Mouse (Mus musculus) CH12.LX (cell line): ENCODE measurements at regions not wholly inside any gene's neighbourhood (a gene's known extent, or its start where the extent isn't known, plus 50 kb on each side); places are given as distances from the start of the nearest gene placed in this dataset.
A peak's percentile ranks its signal among the peaks of the same experiment; 100 is the strongest.

ENCODE experiments used
- DNase-seq: peaks from one replicate; pipeline ENCODE4 v3.0.0-alpha.2; 2013; ENCODE audit errors: extremely low read depth
- H3K27ac ChIP-seq: 2 replicates; pipeline ENCODE4 v1.5.1; 2012; ENCODE audit warnings: low read depth, mild to moderate bottlenecking, control low read depth, moderate library complexity; ENCODE audit not compliant: insufficient read depth
- H3K27me3 ChIP-seq: replicated peaks from 2 replicates; pipeline ENCODE3; 2012; ENCODE audit warnings: inconsistent platforms
- H3K36me3 ChIP-seq, 2 experiments: replicated peaks in 1 of 2; 2 replicates each; pipeline versions ENCODE3 to v1.6.1; 2012; ENCODE audit warnings: inconsistent platforms in 1 of 2, low read length in 1 of 2, mild to moderate bottlenecking in 1 of 2, mixed read lengths in 1 of 2, moderate library complexity in 1 of 2; ENCODE audit not compliant: control insufficient read depth in 1 of 2, insufficient read depth in 1 of 2
- H3K4me1 ChIP-seq, 2 experiments: 2 replicates each; pipeline ENCODE4 v1.6.1; 2012; ENCODE audit warnings: inconsistent platforms in 1 of 2, moderate library complexity in 1 of 2; ENCODE audit not compliant: insufficient read depth in 2 of 2, control insufficient read depth in 1 of 2
- H3K4me2 ChIP-seq: 2 replicates; pipeline ENCODE4 v1.6.1; 2012; ENCODE audit warnings: low read depth, mild to moderate bottlenecking, control low read depth; ENCODE audit not compliant: poor library complexity, insufficient read depth, severe bottlenecking
- H3K4me3 ChIP-seq, 3 experiments: fragments of 150-350 bp in 1 of 3; sonication (generic) in 1 of 3; replicated peaks in 1 of 3; 2 replicates each; pipeline versions ENCODE3 to v1.5.1; 2011 to 2012; ENCODE audit warnings: low read depth in 2 of 3, low read length in 2 of 3, mild to moderate bottlenecking in 2 of 3, moderate library complexity in 2 of 3, control low read depth in 1 of 3, improper control_type of control experiment in 1 of 3, inconsistent platforms in 1 of 3, mixed read lengths in 1 of 3; ENCODE audit not compliant: poor library complexity in 1 of 3
- H3K79me2 ChIP-seq: replicated peaks from 2 replicates; pipeline ENCODE4 v1.6.1; 2012; ENCODE audit warnings: mild to moderate bottlenecking, moderate library complexity; ENCODE audit not compliant: control insufficient read depth, poor library complexity, insufficient read depth, severe bottlenecking; ENCODE audit errors: extremely low read depth
- H3K9ac ChIP-seq: 2 replicates; pipeline ENCODE4 v1.6.1; 2012; ENCODE audit warnings: low read depth, mild to moderate bottlenecking, control low read depth, moderate library complexity; ENCODE audit not compliant: insufficient read depth
- H3K9me3 ChIP-seq: replicated peaks from 2 replicates; pipeline ENCODE3; 2012; ENCODE audit warnings: low read length, inconsistent platforms, mixed read lengths
- BHLHE40 ChIP-seq: IDR thresholded peaks from 2 replicates; pipeline ENCODE4 v1.6.1; 2011; ENCODE audit warnings: mild to moderate bottlenecking, low read depth, low read length, improper control_type of control experiment
- CHD1 ChIP-seq: IDR thresholded peaks from 2 replicates; pipeline ENCODE4 v1.6.1; 2012; ENCODE audit warnings: low read depth, low read length, improper control_type of control experiment, inconsistent platforms
- CHD2 ChIP-seq: IDR thresholded peaks from 2 replicates; pipeline ENCODE4 v1.6.1; 2011; ENCODE audit warnings: low read length, improper control_type of control experiment
- CTCF ChIP-seq, 2 experiments: IDR thresholded peaks in 1 of 2; conservative IDR thresholded peaks in 1 of 2; 2 replicates each; pipeline ENCODE4 v1.5.1; 2011 to 2012; ENCODE audit warnings: low read depth in 2 of 2, low read length in 2 of 2, improper control_type of control experiment in 1 of 2, inconsistent platforms in 1 of 2, mild to moderate bottlenecking in 1 of 2, moderate library complexity in 1 of 2
- E2F4 ChIP-seq: IDR thresholded peaks from 2 replicates; pipeline ENCODE4 v1.6.1; 2011; ENCODE audit warnings: low read depth, low read length, improper control_type of control experiment; ENCODE audit not compliant: insufficient replicate concordance
- EP300 ChIP-seq: IDR thresholded peaks from 2 replicates; pipeline ENCODE4 v1.6.1; 2011; ENCODE audit warnings: low read length, improper control_type of control experiment
- ETS1 ChIP-seq: conservative IDR thresholded peaks from 2 replicates; pipeline ENCODE4 v1.6.1; 2012; ENCODE audit warnings: low read depth, mild to moderate bottlenecking, inconsistent platforms, low read length, improper control_type of control experiment, moderate library complexity
- HCFC1 ChIP-seq: IDR thresholded peaks from 2 replicates; pipeline ENCODE4 v1.6.1; 2012; ENCODE audit warnings: low read depth, mild to moderate bottlenecking, inconsistent platforms, low read length, improper control_type of control experiment
- IRF4 ChIP-seq: IDR thresholded peaks from 2 replicates; pipeline ENCODE4 v1.6.1; 2014; ENCODE audit warnings: low read depth, mild to moderate bottlenecking, inconsistent platforms, low read length, improper control_type of control experiment
- JUN ChIP-seq: IDR thresholded peaks from 2 replicates; pipeline ENCODE4 v1.6.1; 2011; ENCODE audit warnings: low read depth, mild to moderate bottlenecking, low read length, improper control_type of control experiment, moderate library complexity; ENCODE audit not compliant: insufficient read depth
- KAT2A ChIP-seq: IDR thresholded peaks from 2 replicates; pipeline ENCODE4 v1.6.1; 2012; ENCODE audit warnings: low read length, improper control_type of control experiment, inconsistent platforms; ENCODE audit not compliant: insufficient replicate concordance
- MAFK ChIP-seq: IDR thresholded peaks from 2 replicates; pipeline ENCODE4 v1.6.1; 2011; ENCODE audit warnings: low read length, improper control_type of control experiment; ENCODE audit not compliant: insufficient replicate concordance
- MAX ChIP-seq: IDR thresholded peaks from 2 replicates; pipeline ENCODE4 v1.6.1; 2011; ENCODE audit warnings: low read length, improper control_type of control experiment
- MAZ ChIP-seq: IDR thresholded peaks from 2 replicates; pipeline ENCODE4 v1.6.1; 2012; ENCODE audit warnings: low read depth, mild to moderate bottlenecking, inconsistent platforms, low read length, improper control_type of control experiment, moderate library complexity
- MYC ChIP-seq: IDR thresholded peaks from 2 replicates; pipeline ENCODE4 v1.6.1; 2011; ENCODE audit warnings: low read depth, mild to moderate bottlenecking, improper control_type of control experiment, low read length
- NELFE ChIP-seq: IDR thresholded peaks from 2 replicates; pipeline ENCODE4 v1.6.1; 2011; ENCODE audit warnings: low read depth, low read length, improper control_type of control experiment
- NRF1 ChIP-seq: IDR thresholded peaks from 2 replicates; pipeline ENCODE4 v1.6.1; 2014; ENCODE audit warnings: low read depth, mild to moderate bottlenecking, inconsistent platforms, low read length, improper control_type of control experiment, moderate library complexity
- PAX5 ChIP-seq: IDR thresholded peaks from 2 replicates; pipeline ENCODE4 v1.6.1; 2012; ENCODE audit warnings: low read length, inconsistent platforms, mixed read lengths
- POLR2A ChIP-seq: IDR thresholded peaks from 2 replicates; pipeline ENCODE4 v1.6.1; 2011; ENCODE audit warnings: low read depth, mild to moderate bottlenecking, improper control_type of control experiment, low read length
- POLR2AphosphoS2 ChIP-seq: IDR thresholded peaks from 2 replicates; pipeline ENCODE4 v1.6.1; 2011; ENCODE audit warnings: low read depth, low read length, improper control_type of control experiment
- RAD21 ChIP-seq: IDR thresholded peaks from 2 replicates; pipeline ENCODE4 v1.6.1; 2011; ENCODE audit warnings: low read depth, mild to moderate bottlenecking, low read length, improper control_type of control experiment, moderate library complexity
- SMC3 ChIP-seq: IDR thresholded peaks from 2 replicates; pipeline ENCODE4 v1.6.1; 2011; ENCODE audit warnings: low read depth, low read length, improper control_type of control experiment
- TBP ChIP-seq: conservative IDR thresholded peaks from 2 replicates; pipeline ENCODE4 v1.6.1; 2011; ENCODE audit warnings: low read depth, low read length, improper control_type of control experiment
- TCF12 ChIP-seq: IDR thresholded peaks from 2 replicates; pipeline ENCODE4 v1.6.1; 2014; ENCODE audit warnings: low read depth, mild to moderate bottlenecking, inconsistent platforms, low read length, improper control_type of control experiment
- UBTF ChIP-seq: IDR thresholded peaks from 2 replicates; pipeline ENCODE4 v1.6.1; 2012; ENCODE audit warnings: low read depth, mild to moderate bottlenecking, inconsistent platforms, low read length, improper control_type of control experiment, moderate library complexity
- USF1 ChIP-seq: IDR thresholded peaks from 2 replicates; pipeline ENCODE4 v1.6.1; 2014; ENCODE audit warnings: low read depth, mild to moderate bottlenecking, inconsistent platforms, low read length, improper control_type of control experiment
- USF2 ChIP-seq: conservative IDR thresholded peaks from 2 replicates; pipeline ENCODE4 v1.6.1; 2011; ENCODE audit warnings: low read depth, low read length, improper control_type of control experiment
- ZC3H11A ChIP-seq: IDR thresholded peaks from 2 replicates; pipeline ENCODE4 v1.6.1; 2012; ENCODE audit warnings: low read depth, mild to moderate bottlenecking, inconsistent platforms, low read length, improper control_type of control experiment
- ZKSCAN1 ChIP-seq: IDR thresholded peaks from 2 replicates; pipeline ENCODE4 v1.6.1; 2012; ENCODE audit warnings: low read depth, inconsistent platforms, low read length, improper control_type of control experiment, borderline replicate concordance
- ZMIZ1 ChIP-seq: IDR thresholded peaks from 2 replicates; pipeline ENCODE4 v1.6.1; 2012; ENCODE audit warnings: low read depth, mild to moderate bottlenecking, inconsistent platforms, low read length, improper control_type of control experiment
- ZNF384 ChIP-seq: IDR thresholded peaks from 2 replicates; pipeline ENCODE4 v1.6.1; 2012; ENCODE audit warnings: low read depth, low read length, improper control_type of control experiment, inconsistent platforms
- dilution Hi-C: fragments of 300-500 bp; cut with MboI; formaldehyde crosslinking; loops from 2 replicates; pipeline ENCODE4 v1.14.3; 2020; ENCODE audit warnings: low sequenced_read_pairs; ENCODE audit not compliant: extremely low pct_unique_long_range_greater_than_20kb, extremely low pct_ligation_motif_present
- in situ Hi-C: fragments of 300-500 bp; cut with MboI; formaldehyde crosslinking; loops from 3 replicates; pipeline ENCODE4 v1.14.3; 2019; ENCODE audit warnings: low sequenced_read_pairs, low pct_ligation_motif_present, low pct_unique_long_range_greater_than_20kb, mixed read lengths

- no peaks in the 10 kb centered on the region for H3K27me3 ChIP-seq
- H3K4me2 ChIP-seq = peak overlapping the region; percentile 29; the same call in 1 of the 2 replicates
- H3K4me1 ChIP-seq = peaks cover 0 to 23% of the 10 kb centered on the region in 2 experiments; a peak in 2 of 4 replicates
- H3K9ac ChIP-seq = no peak overlapping the region
- no peaks in the 10 kb centered on the region for H3K36me3 ChIP-seq
- H3K9me3 ChIP-seq = no peaks in the 10 kb centered on the region
- in situ Hi-C loops (no loop called here), dilution Hi-C loops (no loop called here)
- peak; percentile 65 for DNase-seq
- no peak overlapping the region for H3K4me3 ChIP-seq
- H3K27ac ChIP-seq = no peak overlapping the region
- peak; percentile 20; the same call in 1 of the 2 replicates for TF ChIP-seq CHD2
- peak; percentile 72; the same call in 1 of the 2 replicates for TF ChIP-seq TCF12
- TF ChIP-seq HCFC1 = no peak
- TF ChIP-seq USF1 = no peak
- TF ChIP-seq RAD21 = no peak
- TF ChIP-seq USF2 = no peak
- TF ChIP-seq PAX5 = no peak
- no peak for TF ChIP-seq SMC3
- no peak for TF ChIP-seq ZKSCAN1
- TF ChIP-seq MAZ = no peak
- no peak for TF ChIP-seq ZMIZ1
- TF ChIP-seq ETS1 = peak; percentile 48; the same call in 1 of the 2 replicates
- no peaks in the 10 kb centered on the region for H3K79me2 ChIP-seq
Measured at GRCm38 (mm10) chr3:118500234-118500633, 61.7 kb upstream of the Dpyd start.

- Histone ChIP-seq H3K4me2 (peak overlapping the region; percentile 95), H3K36me3 (no peaks in the 10 kb centered on the region), H3K27me3 (no peaks in the 10 kb centered on the region), H3K4me1 (peaks cover 0 to 5% of the 10 kb centered on the region in 2 experiments; a peak in 1 of 4 replicates), H3K27ac (no peak overlapping the region), H3K9ac (peak overlapping the region; percentile 48; the same call in 1 of the 2 replicates), H3K4me3 (peak overlapping the region; percentile 41 to 57 (median 48)), H3K9me3 (no peaks in the 10 kb centered on the region), H3K79me2 (no peaks in the 10 kb centered on the region)
- dilution Hi-C loops (no loop called here), in situ Hi-C loops (no loop called here)
- peak; percentile 53 for DNase-seq
- no peak for TF ChIP-seq JUN
- no peak for TF ChIP-seq RAD21
- TF ChIP-seq POLR2AphosphoS2 = no peak
- no peak for TF ChIP-seq CTCF (conservative IDR thresholded peaks at IDR 0.05 in 1 of 2, IDR thresholded peaks at IDR 0.05 in 1 of 2; ENCODE audit: low read depth in 2 of 2, low read length in 2 of 2)
- no peak for TF ChIP-seq UBTF
- no peak for TF ChIP-seq USF2
- TF ChIP-seq EP300 = no peak; the same call in 1 of the 2 replicates
- TF ChIP-seq TCF12 = no peak; the same call in 1 of the 2 replicates
- TF ChIP-seq KAT2A = no peak
- TF ChIP-seq SMC3 = no peak
- TF ChIP-seq IRF4 = peak; percentile 57; the same call in 1 of the 2 replicates
- TF ChIP-seq HCFC1 = no peak
- no peak for TF ChIP-seq NELFE
- TF ChIP-seq CHD1 = no peak
- no peak for TF ChIP-seq MAFK
- TF ChIP-seq CHD2 = peak; percentile 66
- TF ChIP-seq TBP = 0 out of 2 replicates have a peak, but pooled peaks have one; percentile 9
- 0 out of 2 replicates have a peak, but pooled peaks have one; percentile 21 for TF ChIP-seq MAZ
- peak; percentile 54; the same call in 1 of the 2 replicates for TF ChIP-seq MAX
- peak; percentile 70 for TF ChIP-seq ZNF384
- peak; percentile 54 for TF ChIP-seq ETS1
- TF ChIP-seq MYC = peak; percentile 59; the same call in 1 of the 2 replicates
- TF ChIP-seq BHLHE40 = no peak
- no peak for TF ChIP-seq POLR2A
- TF ChIP-seq ZKSCAN1 = no peak
- no peak for TF ChIP-seq E2F4
- no peak for TF ChIP-seq ZC3H11A
- TF ChIP-seq NRF1 = no peak
Measured at GRCm38 (mm10) chr3:118507582-118508237, 54.2 kb upstream of the Dpyd start.
